Mouse (Mus musculus) MN1 (cell line): ENCODE measurements at regions not wholly inside any gene's neighbourhood (a gene's known extent, or its start where the extent isn't known, plus 50 kb on each side); places are given as distances from the start of the nearest gene placed in this dataset.

Source experiments
- DNase-seq: peaks from one replicate; pipeline ENCODE4 v3.0.0-alpha.2; 2016; ENCODE audit warnings: low spot score

GRCm38 (mm10) chr12:25382961-25383360 is 286.0 kb upstream of the Id2 start:
- DNase-seq: no peak

- DNase-seq: no peak
Observed at GRCm38 (mm10) chr12:25382475-25382874, 285.5 kb upstream of the Id2 start.

DNA sequence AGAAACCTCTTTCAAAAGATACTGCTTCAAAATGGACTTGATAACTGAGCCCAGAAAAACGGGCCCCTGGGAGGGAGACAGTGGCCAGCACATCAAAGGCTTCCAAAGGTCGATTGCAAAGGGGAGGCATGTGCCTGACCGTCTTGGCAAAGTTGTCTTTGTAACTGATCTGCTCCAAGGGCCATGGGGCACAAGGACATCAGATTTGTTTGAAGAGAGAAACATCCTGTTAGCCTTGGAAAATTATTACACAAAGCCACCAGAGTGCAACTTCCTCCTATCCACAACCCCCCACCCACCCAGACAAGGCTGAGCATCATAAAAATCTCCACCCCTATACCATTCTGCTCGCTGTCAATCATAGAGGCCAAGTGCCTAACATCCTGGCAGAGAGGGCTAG is 284.7 kb upstream of the Id2 start:
- DNase-seq: no peak

- no peak for DNase-seq
Observed at GRCm38 (mm10) chr12:25379996-25380395, 283.1 kb upstream of the Id2 start.

GRCm38 (mm10) chr12:25379016-25379415 is 282.1 kb upstream of the Id2 start:
- no peak for DNase-seq

DNA sequence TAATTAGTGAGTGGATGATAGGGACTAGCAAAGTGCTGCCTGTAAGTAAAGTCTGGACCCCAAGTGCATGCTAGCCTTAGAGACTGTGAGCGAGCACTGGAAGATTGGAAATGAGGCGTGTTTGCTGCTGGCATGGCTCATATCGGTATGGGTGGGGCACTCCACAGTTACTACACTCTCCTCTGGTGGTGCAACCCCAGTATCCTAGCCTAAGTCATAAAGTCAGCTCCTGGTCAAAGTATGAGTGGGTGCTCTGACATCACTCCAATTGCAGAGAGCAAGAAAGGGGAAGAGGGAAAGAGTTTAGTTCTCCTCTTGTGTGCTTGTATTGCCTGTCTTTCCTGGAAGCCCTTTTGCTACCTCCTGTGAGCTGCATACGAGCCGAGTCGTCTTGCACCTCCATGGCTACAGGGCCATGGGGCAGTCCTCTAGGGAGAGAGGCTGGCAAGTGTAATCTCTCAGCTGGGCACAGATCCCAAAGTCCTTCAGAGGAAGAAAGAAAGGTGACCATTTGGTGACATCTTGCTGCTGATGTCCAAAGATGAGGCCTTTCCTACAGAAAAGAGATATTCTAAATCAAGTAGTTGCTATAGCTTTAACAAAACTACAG is 281.2 kb upstream of the Id2 start:
- no peak for DNase-seq

GRCm38 (mm10) chr12:25376451-25376850 is 279.5 kb upstream of the Id2 start:
- no peak for DNase-seq

- no peak for DNase-seq
Observed at GRCm38 (mm10) chr12:25367541-25367940, 270.6 kb upstream of the Id2 start.

GRCm38 (mm10) chr12:25365600-25366267 is 268.8 kb upstream of the Id2 start:
- DNase-seq: no peak

DNA sequence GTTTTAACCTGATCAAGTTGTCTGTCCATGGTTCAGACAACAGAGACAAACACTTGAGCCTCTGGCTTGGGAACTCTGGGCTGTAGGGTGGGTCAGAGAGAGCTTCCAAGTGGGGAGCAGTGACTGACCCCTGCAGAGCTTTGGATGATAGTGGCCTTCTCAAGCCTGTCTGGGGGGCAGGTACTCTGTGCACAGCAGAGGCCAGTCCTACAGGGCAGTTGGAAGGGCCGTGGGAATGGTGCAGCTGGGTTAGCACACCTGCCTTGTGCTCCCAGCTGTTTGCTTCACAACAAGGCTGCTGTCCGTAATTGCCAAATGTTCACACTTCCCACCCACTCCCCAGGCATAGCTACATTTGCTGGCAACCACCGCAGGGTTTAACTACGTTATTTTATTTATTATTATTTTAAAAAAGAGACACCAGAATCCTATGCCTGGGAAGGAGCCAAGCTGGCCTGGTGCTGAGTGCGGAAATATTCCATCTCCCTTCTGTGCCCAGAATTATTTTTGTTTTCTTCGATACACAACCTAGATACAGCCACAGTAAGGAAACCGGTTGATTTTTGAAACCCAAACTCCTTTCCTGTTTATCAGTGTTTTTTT is 268.1 kb upstream of the Id2 start:
- DNase-seq: no peak

GRCm38 (mm10) chr12:25363839-25364238 is 266.9 kb upstream of the Id2 start:
- DNase-seq: no peak

- DNase-seq: no peak
Observed at GRCm38 (mm10) chr12:25363341-25363740, 266.4 kb upstream of the Id2 start.

DNA sequence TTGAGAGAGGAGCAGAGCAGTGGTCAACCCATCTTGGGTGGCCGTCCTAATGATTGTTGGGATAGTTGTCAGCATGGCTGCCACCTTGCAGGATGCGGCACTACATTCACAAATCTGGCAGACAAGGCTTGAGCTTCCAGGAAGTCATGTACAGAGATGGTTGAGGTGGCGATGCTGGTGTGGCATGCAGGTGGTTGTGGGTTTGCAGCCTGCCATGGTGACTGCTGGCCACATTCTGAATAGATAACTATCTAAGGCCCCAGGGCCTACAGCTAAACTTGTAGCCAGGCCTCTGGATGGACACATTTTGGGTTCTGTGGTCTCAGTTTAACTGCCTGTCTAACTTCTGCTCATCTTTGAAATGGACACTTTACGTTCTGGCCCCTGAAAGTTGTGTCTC is 265.8 kb upstream of the Id2 start:
- DNase-seq: no peak

GRCm38 (mm10) chr12:25360726-25361125 is 263.8 kb upstream of the Id2 start:
- no peak for DNase-seq

DNA sequence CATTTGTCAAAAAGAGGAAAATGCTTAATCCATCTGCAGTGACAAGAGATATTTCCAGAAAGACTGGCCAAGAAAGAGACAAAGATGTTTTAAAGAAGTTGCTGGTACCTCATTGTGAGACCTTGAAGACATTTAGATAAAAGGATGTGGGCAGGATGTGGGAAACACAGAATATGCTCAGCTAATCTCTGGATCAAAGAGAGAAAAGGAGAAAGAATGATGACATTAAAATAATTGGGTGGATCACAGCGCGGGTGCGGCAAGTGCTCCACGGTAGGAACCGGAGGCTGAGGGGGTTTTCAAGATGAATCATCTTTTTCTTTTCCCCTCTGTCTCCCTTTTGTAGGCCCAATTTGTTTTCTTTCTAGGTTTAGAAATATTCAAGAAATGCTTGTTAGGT is 263.0 kb upstream of the Id2 start:
- DNase-seq: no peak

- DNase-seq: peak; percentile 27
Observed at GRCm38 (mm10) chr12:25358846-25359525, 262.0 kb upstream of the Id2 start.

DNA sequence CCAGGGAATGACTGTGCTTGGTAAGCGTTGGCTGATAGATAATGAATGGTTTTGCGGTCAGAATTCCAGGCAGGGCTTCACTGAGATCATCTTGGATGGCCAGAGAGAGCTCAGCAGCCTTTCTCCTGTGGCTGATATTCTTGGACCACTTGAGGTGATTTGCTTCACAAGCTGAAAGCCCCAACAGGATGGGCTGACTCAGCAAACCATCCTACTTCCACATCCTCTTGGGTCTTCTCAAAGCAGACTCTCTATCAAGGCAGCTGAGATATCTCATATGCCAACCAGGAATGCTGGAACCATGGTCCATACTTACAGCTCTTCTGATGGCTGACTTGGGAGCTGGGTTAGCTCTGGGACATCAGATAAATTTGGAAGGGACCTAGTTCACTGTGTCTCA is 259.8 kb upstream of the Id2 start:
- no peak for DNase-seq

DNA sequence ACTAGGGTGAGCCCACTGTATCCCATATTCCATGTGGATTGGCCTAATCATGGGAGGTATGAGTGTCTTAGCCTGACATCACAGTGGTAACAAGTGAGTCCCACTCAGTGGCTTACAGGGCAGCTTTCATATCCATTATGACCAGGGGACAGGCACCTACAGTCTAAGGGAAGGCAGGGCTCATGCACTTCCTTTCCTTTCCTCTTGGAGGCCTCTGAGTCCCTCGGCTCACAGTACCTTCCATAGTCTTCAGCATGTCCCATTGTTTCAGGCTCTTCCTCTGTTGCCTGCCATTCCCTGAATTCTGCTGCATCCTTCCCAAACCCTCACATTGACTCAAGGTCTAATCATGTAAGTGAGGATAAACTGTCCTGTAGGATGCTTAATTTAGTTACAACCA is 258.3 kb upstream of the Id2 start:
- no peak for DNase-seq

DNA sequence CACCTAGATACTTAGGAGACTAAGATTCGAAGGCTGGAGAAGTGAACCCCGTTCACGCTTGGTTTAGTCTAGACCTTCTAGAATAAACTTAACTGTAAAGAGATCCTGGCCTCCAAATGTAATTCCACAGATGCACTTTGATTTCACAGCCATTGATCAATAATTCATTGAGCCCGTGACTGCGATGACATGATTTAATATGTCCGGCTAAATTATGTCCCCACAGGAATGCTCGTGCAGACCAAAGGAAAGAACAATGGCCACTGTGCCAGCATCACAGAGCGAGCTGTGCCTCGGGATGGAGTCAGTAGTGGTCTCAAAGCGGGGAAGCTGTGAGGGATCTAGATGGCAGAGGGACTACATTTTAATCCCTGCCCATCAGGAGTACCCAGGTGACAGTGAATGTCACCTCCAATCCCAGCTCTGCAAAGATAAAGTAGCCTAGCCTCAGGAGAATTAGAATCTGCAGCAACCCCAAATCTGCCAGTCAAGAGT is 256.5 kb upstream of the Id2 start:
- no peak for DNase-seq

DNA sequence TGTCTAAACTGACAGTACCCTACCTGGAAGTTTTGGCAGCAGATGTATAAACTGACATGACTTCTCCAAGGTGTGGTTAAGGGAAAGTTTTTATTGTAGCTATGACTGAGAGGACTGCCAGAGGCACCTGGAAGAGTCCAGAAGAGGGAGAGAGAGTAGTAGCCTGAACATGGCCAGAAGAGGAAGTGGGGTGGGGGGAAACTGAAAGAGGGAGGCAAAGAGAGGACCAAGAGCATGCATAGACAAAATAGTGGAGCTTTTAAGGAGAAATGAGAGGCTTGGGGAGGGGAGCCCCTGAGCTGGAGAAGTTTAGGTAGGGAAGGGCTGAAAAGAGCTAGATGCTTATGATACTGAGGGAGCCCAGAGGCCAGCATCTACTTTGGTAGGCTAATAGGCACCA is 255.2 kb upstream of the Id2 start:
- DNase-seq: no peak

DNA sequence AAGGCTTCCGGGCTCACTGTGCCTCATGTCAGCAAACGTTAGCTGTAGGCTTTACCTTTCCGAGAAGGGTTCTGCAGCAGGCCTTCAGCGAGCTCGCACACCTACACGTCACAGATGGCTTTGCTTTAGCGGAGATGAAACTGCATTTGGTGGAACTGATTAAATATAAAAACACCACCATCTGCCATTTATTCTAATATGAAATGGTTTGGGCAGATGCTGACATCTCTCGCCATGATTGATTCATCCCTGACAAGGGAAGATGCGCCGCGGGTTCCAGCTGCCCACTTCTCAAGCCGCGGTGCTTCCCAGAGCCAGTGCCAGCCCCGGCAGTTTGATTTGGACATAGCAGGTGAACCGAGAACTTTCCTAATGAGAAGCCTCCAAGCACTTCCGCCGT is 247.4 kb upstream of the Id2 start:
- DNase-seq: no peak

GRCm38 (mm10) chr12:25338771-25339170 is 241.8 kb upstream of the Id2 start:
- no peak for DNase-seq

GRCm38 (mm10) chr12:25335930-25336329 is 239.0 kb upstream of the Id2 start:
- DNase-seq: peak; percentile 12
